Mouse (Mus musculus): ENCODE results near the gene Foxl1. TPM values are rescaled to one million over a fixed set of nuclear protein-coding genes. Genes with fewer than 3 reads are reported as not detected.
"Not testable (repeated sequence)": the region's sequence is repeated elsewhere in the genome, so short reads cannot be mapped to it uniquely, and the experiment has no call there.

Gene Foxl1
- polyA plus RNA-seq, 1 experiment = 7.9 TPM

DNA sequence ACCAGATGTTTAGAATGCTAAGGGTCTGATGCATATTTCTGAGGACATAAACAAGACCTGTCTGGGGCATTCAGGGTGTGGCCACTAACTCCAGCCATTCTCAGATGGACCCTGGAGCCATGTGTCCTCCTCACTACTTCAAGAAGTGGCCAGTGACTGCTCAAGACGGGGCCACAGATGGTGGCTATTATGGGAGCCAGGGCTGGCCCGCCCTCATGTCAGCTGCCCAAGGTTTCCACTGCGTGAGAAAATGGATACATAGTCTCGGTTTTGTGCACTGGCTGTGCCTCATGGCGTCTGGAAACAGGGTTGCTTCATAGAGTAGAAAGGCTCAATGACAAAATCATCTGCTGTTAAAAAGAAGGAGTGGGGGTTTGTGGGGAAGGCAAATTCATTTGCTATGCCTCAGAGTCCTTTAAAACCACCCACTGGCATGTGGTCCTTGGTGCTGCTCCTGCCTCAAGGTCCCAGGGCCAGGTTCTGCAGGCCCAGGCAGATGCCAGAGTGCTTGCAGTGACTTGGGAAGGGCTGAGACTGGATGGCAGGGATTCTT, 5.3 kb downstream of the Foxl1 start:
- Histone ChIP-seq H3K36me3 (ENCODE audit: control insufficient read depth, insufficient read depth, low read length) (no peaks in the 10 kb centered on the region), H3K27me3 (ENCODE audit: control insufficient read depth, insufficient read depth, low read length) (peaks cover 20% of the 10 kb centered on the region), H3K27ac (ENCODE audit: insufficient read depth, low read depth, low read length) (no peak overlapping the region), H3K4me3 (ENCODE audit: low read depth, low read length) (no peak overlapping the region), H3K4me1 (ENCODE audit: control insufficient read depth, insufficient read depth, insufficient read length, low read length) (no peaks in the 10 kb centered on the region; the same call in 1 of the 2 replicates)
- 76% methylated on average over 5 of the region's 5 CpGs for WGBS
- TF ChIP-seq CTCF (IDR thresholded peaks at IDR 0.05; ENCODE audit: extremely low read depth, insufficient read length, insufficient replicate concordance, low read depth, low read length) = no peak
- no peak for TF ChIP-seq POLR2A (IDR thresholded peaks at IDR 0.05; ENCODE audit: low read depth, low read length)

DNA sequence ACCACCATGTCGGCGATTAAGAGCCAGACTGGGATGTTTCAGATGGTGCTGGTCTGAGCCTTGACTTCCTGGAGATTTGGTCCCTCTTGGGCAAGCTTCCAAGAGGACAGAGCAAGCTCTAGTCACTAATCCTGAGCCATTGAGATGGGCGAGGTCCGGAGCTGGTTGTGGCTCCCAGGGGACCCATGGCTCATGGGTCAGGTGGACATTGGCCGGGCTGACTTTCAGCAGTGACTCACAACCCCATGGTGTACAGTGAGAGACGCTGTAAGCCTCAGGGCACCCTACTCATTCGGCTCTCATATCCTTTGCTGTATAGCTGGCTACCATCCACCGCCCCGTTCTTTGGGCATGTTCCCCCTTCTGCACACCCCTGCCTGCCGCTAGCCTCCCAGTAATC, 6.4 kb downstream of the Foxl1 start:
- no peaks in the 10 kb centered on the region for H3K36me3 ChIP-seq (ENCODE audit: control insufficient read depth, insufficient read depth, low read length)
- 82% methylated on average over 10 of the region's 10 CpGs for WGBS
- H3K27me3 ChIP-seq (ENCODE audit: control insufficient read depth, insufficient read depth, low read length) = peaks cover 9% of the 10 kb centered on the region
- no peak overlapping the region for H3K4me3 ChIP-seq (ENCODE audit: low read depth, low read length)
- no peaks in the 10 kb centered on the region for H3K4me1 ChIP-seq (ENCODE audit: control insufficient read depth, insufficient read depth, insufficient read length, low read length)
- no peak overlapping the region for H3K27ac ChIP-seq (ENCODE audit: insufficient read depth, low read depth, low read length)
- TF ChIP-seq POLR2A (IDR thresholded peaks at IDR 0.05; ENCODE audit: low read depth, low read length) (no peak), CTCF (IDR thresholded peaks at IDR 0.05; ENCODE audit: extremely low read depth, insufficient read length, insufficient replicate concordance, low read depth, low read length) (no peak)

DNA sequence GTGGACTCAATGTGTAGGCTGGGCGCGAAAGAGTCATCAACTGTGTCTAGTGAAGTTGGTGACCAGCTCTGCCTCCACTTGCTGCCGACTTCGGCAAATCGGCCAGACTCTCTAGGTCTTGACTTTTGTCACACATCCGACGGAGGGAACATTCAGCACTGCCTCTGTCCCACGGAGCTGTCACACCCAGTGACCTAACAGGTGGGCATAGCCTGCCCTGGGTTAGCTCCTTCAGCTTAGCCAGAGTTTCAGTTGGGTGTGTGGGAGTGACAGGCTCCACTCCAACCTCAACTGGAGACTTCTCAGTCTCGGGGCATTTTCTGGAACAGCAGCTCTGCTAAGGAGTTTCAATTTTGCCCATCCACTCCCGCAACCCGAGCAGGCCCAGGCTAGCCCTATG, 6.8 kb downstream of the Foxl1 start:
- no peaks in the 10 kb centered on the region for H3K4me1 ChIP-seq (ENCODE audit: control insufficient read depth, insufficient read depth, insufficient read length, low read length)
- H3K27me3 ChIP-seq (ENCODE audit: control insufficient read depth, insufficient read depth, low read length) = peaks cover 5% of the 10 kb centered on the region; the same call in 1 of the 2 replicates
- H3K4me3 ChIP-seq (ENCODE audit: low read depth, low read length) = no peak overlapping the region
- no peak for TF ChIP-seq CTCF (IDR thresholded peaks at IDR 0.05; ENCODE audit: extremely low read depth, insufficient read length, insufficient replicate concordance, low read depth, low read length)
- TF ChIP-seq POLR2A (IDR thresholded peaks at IDR 0.05; ENCODE audit: low read depth, low read length) = no peak
- no peak overlapping the region for H3K27ac ChIP-seq (ENCODE audit: insufficient read depth, low read depth, low read length)
- 84% methylated on average over 11 of the region's 11 CpGs for WGBS
- no peaks in the 10 kb centered on the region for H3K36me3 ChIP-seq (ENCODE audit: control insufficient read depth, insufficient read depth, low read length)

DNA sequence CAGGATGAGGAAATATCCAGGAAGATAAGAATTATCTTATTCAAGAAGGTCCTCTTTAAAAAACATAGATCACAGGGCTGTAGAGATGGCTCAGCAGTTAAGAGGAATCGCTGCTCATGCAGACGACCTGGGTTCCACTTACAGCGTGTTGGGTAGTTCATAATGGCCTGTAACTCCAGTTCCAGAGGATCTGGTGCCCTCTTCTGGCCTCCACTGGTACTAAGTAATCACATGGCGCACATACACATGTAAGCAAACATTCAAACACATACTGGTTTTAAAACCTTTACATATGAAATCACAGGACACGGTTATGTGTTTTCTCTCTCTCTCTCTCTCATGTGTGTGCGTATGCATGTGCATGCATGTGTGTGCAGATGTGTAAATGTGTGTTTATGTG, 9.1 kb downstream of the Foxl1 start:
- WGBS = 92% methylated on average over 6 of the region's 6 CpGs
- Histone ChIP-seq H3K36me3 (ENCODE audit: control insufficient read depth, insufficient read depth, low read length) (no peaks in the 10 kb centered on the region), H3K4me3 (ENCODE audit: low read depth, low read length) (no peak overlapping the region), H3K4me1 (ENCODE audit: control insufficient read depth, insufficient read depth, insufficient read length, low read length) (no peaks in the 10 kb centered on the region), H3K27ac (ENCODE audit: insufficient read depth, low read depth, low read length) (no peak overlapping the region), H3K27me3 (ENCODE audit: control insufficient read depth, insufficient read depth, low read length) (no peaks in the 10 kb centered on the region)
- TF ChIP-seq CTCF (IDR thresholded peaks at IDR 0.05; ENCODE audit: extremely low read depth, insufficient read length, insufficient replicate concordance, low read depth, low read length) (no peak), POLR2A (IDR thresholded peaks at IDR 0.05; ENCODE audit: low read depth, low read length) (no peak)

DNA sequence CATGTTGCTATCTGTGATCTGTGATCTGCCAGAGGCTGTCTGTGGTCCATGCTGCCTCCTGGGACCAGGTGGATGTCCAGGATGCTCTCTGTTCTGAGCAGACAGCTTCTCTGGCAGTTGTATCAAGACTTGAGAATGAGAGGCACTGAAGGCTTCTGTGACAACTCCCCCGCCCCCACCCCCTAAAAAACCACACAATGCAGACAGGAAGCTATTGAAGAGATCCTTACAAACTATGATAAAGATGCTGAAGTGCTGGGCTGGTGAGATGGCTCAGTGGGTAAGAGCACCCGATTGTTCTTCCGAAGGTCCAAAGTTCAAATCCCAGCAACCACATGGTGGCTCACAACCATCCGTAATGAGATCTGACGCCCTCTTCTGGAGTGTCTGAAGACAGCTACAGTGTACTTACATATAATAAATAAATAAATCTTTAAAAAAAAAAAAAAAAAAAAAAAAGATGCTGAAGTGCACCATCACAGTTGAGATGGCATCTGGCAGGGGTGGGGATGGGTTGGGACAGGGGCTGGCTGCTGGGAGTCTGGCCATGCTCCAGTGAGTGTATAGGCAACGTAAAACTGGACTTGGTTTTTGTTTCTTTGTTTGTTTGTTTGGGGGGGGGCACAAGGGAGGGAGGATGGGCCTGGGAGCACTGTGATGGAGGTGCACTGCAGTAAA, 17.9 kb downstream of the Foxl1 start:
- 51% methylated on average over 4 of the region's 6 CpGs for WGBS
- H3K36me3 ChIP-seq (ENCODE audit: control insufficient read depth, insufficient read depth, low read length); H3K27me3 ChIP-seq (ENCODE audit: control insufficient read depth, insufficient read depth, low read length); H3K4me3 ChIP-seq (ENCODE audit: low read depth, low read length); H3K27ac ChIP-seq (ENCODE audit: insufficient read depth, low read depth, low read length); H3K4me1 ChIP-seq (ENCODE audit: control insufficient read depth, insufficient read depth, insufficient read length, low read length): not testable (repeated sequence)

DNA sequence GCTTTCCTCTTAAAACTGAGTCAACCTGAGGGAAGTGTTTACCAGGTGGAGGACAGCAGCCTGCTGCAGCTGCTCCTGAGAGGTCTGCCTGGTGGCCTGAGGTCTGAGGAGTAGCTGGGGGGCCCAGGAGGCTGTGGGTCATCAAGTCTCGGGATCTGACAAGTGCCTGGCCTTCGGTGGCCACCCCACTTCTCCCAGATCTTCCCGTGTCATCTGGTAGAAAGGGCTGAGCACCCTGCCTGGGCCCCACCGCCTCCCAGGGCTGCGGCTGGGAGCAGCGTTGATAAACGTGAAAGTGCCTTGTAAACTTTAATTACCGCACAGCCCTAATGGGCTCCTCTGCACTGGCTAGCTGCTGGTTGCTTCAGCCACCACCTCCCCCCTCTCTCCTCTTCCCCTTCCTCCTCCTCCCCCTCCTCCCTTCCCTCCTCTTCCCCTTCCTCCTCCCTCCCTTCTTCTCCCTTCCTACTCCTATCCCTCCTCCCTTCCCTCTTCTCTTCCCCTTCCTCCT, 20.9 kb downstream of the Foxl1 start:
- no peaks in the 10 kb centered on the region for H3K4me1 ChIP-seq (ENCODE audit: control insufficient read depth, insufficient read depth, insufficient read length, low read length)

DNA sequence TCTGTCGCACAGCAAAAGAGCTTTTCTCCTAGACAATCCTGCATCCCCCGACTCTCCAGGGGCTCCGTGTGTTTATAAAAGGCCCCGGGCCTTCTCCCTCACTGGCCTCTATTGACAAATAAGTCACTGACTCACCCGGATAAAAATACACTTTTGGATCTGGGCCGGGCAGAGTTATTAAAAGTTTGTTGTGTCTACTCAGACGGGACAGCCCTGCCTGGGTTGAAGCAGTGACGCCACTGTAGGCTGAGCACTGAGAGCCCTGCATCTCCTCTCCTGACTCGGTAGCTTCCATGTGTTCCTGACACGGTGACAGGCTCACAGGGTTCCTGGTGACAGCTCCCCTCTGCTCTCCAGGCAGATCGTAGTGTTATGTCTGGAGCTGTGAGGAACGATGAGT, 24.7 kb downstream of the Foxl1 start:
- TF ChIP-seq CTCF (IDR thresholded peaks at IDR 0.05; ENCODE audit: extremely low read depth, insufficient read length, insufficient replicate concordance, low read depth, low read length) (no peak), POLR2A (IDR thresholded peaks at IDR 0.05; ENCODE audit: low read depth, low read length) (no peak)
- Histone ChIP-seq H3K27ac (ENCODE audit: insufficient read depth, low read depth, low read length) (no peak overlapping the region), H3K4me1 (ENCODE audit: control insufficient read depth, insufficient read depth, insufficient read length, low read length) (no peaks in the 10 kb centered on the region), H3K27me3 (ENCODE audit: control insufficient read depth, insufficient read depth, low read length) (no peaks in the 10 kb centered on the region), H3K36me3 (ENCODE audit: control insufficient read depth, insufficient read depth, low read length) (no peaks in the 10 kb centered on the region), H3K4me3 (ENCODE audit: low read depth, low read length) (no peak overlapping the region)
- WGBS = 55% methylated on average over 12 of the region's 12 CpGs

More for the DNA sequence above, 20.9 kb downstream of the Foxl1 start:
- no peaks in the 10 kb centered on the region for H3K36me3 ChIP-seq (ENCODE audit: control insufficient read depth, insufficient read depth, low read length)
- no peak overlapping the region for H3K4me3 ChIP-seq (ENCODE audit: low read depth, low read length)
- 8% methylated on average over 8 of the region's 8 CpGs for WGBS
- H3K27ac ChIP-seq (ENCODE audit: insufficient read depth, low read depth, low read length) = no peak overlapping the region
- TF ChIP-seq POLR2A (IDR thresholded peaks at IDR 0.05; ENCODE audit: low read depth, low read length) (no peak), CTCF (IDR thresholded peaks at IDR 0.05; ENCODE audit: extremely low read depth, insufficient read length, insufficient replicate concordance, low read depth, low read length) (no peak)
- no peaks in the 10 kb centered on the region for H3K27me3 ChIP-seq (ENCODE audit: control insufficient read depth, insufficient read depth, low read length)
